Mouse (Mus musculus): ENCODE results near the gene Src. TPM values are rescaled to one million over a fixed set of nuclear protein-coding genes. Genes with fewer than 3 reads are reported as not detected.
A peak's percentile ranks its signal among the peaks of the same experiment; 100 is the strongest.

Src gene
- polyA plus RNA-seq, 1 experiment from 2014 or later = 20.7 TPM

GRCm38 (mm10) chr2:157426171-157426570, 7.9 kb downstream of the Src start:
- no peaks in the 10 kb centered on the region for H3K36me3 ChIP-seq
- peaks cover 76% of the 10 kb centered on the region for H3K4me1 ChIP-seq
- H3K27me3 ChIP-seq = no peaks in the 10 kb centered on the region
- 0 out of 2 replicates have a peak overlapping the region, but pooled peaks have one; percentile 25 for H3K27ac ChIP-seq (replicated peaks)
- H3K9me3 ChIP-seq (replicated peaks) = no peaks in the 10 kb centered on the region
- H3K4me2 ChIP-seq (replicated peaks) = no peak overlapping the region
- H3K4me3 ChIP-seq (replicated peaks) = no peak overlapping the region
- ATAC-seq (ENCODE audit: insufficient number of reproducible peaks, low FRiP score, low TSS enrichment, low read depth) = no peak
- 70% methylated on average over 6 of the region's 6 CpGs for WGBS
- no peak overlapping the region for H3K9ac ChIP-seq

GRCm38 (mm10) chr2:157427164-157427563, 8.9 kb downstream of the Src start:
- no peak for ATAC-seq (ENCODE audit: insufficient number of reproducible peaks, low FRiP score, low TSS enrichment, low read depth)
- Histone ChIP-seq H3K27me3 (no peaks in the 10 kb centered on the region), H3K4me3 (replicated peaks) (no peak overlapping the region), H3K4me2 (replicated peaks) (no peak overlapping the region), H3K9ac (no peak overlapping the region), H3K4me1 (peaks cover 84% of the 10 kb centered on the region), H3K36me3 (no peaks in the 10 kb centered on the region), H3K27ac (replicated peaks) (no peak overlapping the region), H3K9me3 (replicated peaks) (no peaks in the 10 kb centered on the region)
- 85% methylated on average over 5 of the region's 5 CpGs for WGBS

- ATAC-seq (ENCODE audit: insufficient number of reproducible peaks, low FRiP score, low TSS enrichment, low read depth) = no peak
- Histone ChIP-seq H3K9ac (no peak overlapping the region), H3K4me3 (replicated peaks) (no peak overlapping the region), H3K9me3 (replicated peaks) (no peaks in the 10 kb centered on the region), H3K27me3 (no peaks in the 10 kb centered on the region), H3K4me1 (peaks cover 84% of the 10 kb centered on the region), H3K4me2 (replicated peaks) (no peak overlapping the region), H3K36me3 (no peaks in the 10 kb centered on the region), H3K27ac (replicated peaks) (no peak overlapping the region)
- WGBS = 84% methylated on average over 13 of the region's 13 CpGs
Observed at GRCm38 (mm10) chr2:157428351-157429139, 10.3 kb downstream of the Src start.

GRCm38 (mm10) chr2:157429735-157430134, 11.5 kb downstream of the Src start:
- Histone ChIP-seq H3K9ac (no peak overlapping the region), H3K4me3 (replicated peaks) (no peak overlapping the region), H3K9me3 (replicated peaks) (no peaks in the 10 kb centered on the region), H3K27ac (replicated peaks) (peak overlapping the region; percentile 24; the same call in 1 of the 2 replicates), H3K4me2 (replicated peaks) (no peak overlapping the region), H3K36me3 (no peaks in the 10 kb centered on the region), H3K27me3 (no peaks in the 10 kb centered on the region), H3K4me1 (peaks cover 92% of the 10 kb centered on the region)
- WGBS = 58% methylated on average over 7 of the region's 7 CpGs
- no peak for ATAC-seq (ENCODE audit: insufficient number of reproducible peaks, low FRiP score, low TSS enrichment, low read depth)

- no peaks in the 10 kb centered on the region for H3K36me3 ChIP-seq
- no peak for ATAC-seq (ENCODE audit: insufficient number of reproducible peaks, low FRiP score, low TSS enrichment, low read depth)
- 0 out of 2 replicates have a peak overlapping the region, but pooled peaks have one; percentile 92 for H3K27ac ChIP-seq (replicated peaks)
- WGBS = 70% methylated on average over 4 of the region's 4 CpGs
- H3K9ac ChIP-seq = no peak overlapping the region
- H3K4me3 ChIP-seq (replicated peaks) = no peak overlapping the region
- no peaks in the 10 kb centered on the region for H3K9me3 ChIP-seq (replicated peaks)
- H3K4me1 ChIP-seq = peaks cover 93% of the 10 kb centered on the region
- no peak overlapping the region for H3K4me2 ChIP-seq (replicated peaks)
- H3K27me3 ChIP-seq = no peaks in the 10 kb centered on the region
Observed at GRCm38 (mm10) chr2:157430667-157431429, 12.6 kb downstream of the Src start.

GRCm38 (mm10) chr2:157431912-157432311, 13.7 kb downstream of the Src start:
- H3K27ac ChIP-seq (replicated peaks) = peak overlapping the region; percentile 92
- H3K27me3 ChIP-seq = no peaks in the 10 kb centered on the region
- no peaks in the 10 kb centered on the region for H3K9me3 ChIP-seq (replicated peaks)
- no peak overlapping the region for H3K4me2 ChIP-seq (replicated peaks)
- no peaks in the 10 kb centered on the region for H3K36me3 ChIP-seq
- no peak overlapping the region for H3K9ac ChIP-seq
- H3K4me3 ChIP-seq (replicated peaks) = no peak overlapping the region
- no peak for ATAC-seq (ENCODE audit: insufficient number of reproducible peaks, low FRiP score, low TSS enrichment, low read depth)
- peaks cover 89% of the 10 kb centered on the region for H3K4me1 ChIP-seq
- 63% methylated on average over 5 of the region's 5 CpGs for WGBS

GRCm38 (mm10) chr2:157432476-157432875, 14.2 kb downstream of the Src start:
- Histone ChIP-seq H3K27ac (replicated peaks) (peak overlapping the region; percentile 92), H3K27me3 (no peaks in the 10 kb centered on the region), H3K9ac (no peak overlapping the region), H3K9me3 (replicated peaks) (no peaks in the 10 kb centered on the region), H3K4me2 (replicated peaks) (no peak overlapping the region), H3K4me3 (replicated peaks) (no peak overlapping the region), H3K36me3 (no peaks in the 10 kb centered on the region), H3K4me1 (peaks cover 83% of the 10 kb centered on the region)
- no peak for ATAC-seq (ENCODE audit: insufficient number of reproducible peaks, low FRiP score, low TSS enrichment, low read depth)
- 63% methylated on average over 9 of the region's 9 CpGs for WGBS

GRCm38 (mm10) chr2:157434041-157434440, 15.8 kb downstream of the Src start:
- peak overlapping the region; percentile 29; the same call in 1 of the 2 replicates for H3K4me2 ChIP-seq (replicated peaks)
- H3K36me3 ChIP-seq = peaks cover 1% of the 10 kb centered on the region; the same call in 1 of the 2 replicates
- no peak overlapping the region for H3K4me3 ChIP-seq (replicated peaks)
- H3K4me1 ChIP-seq = peaks cover 75% of the 10 kb centered on the region
- no peaks in the 10 kb centered on the region for H3K9me3 ChIP-seq (replicated peaks)
- 37% methylated on average over 9 of the region's 9 CpGs for WGBS
- H3K27me3 ChIP-seq = no peaks in the 10 kb centered on the region
- ATAC-seq (ENCODE audit: insufficient number of reproducible peaks, low FRiP score, low TSS enrichment, low read depth) = no peak
- H3K9ac ChIP-seq = no peak overlapping the region; the same call in 1 of the 2 replicates
- H3K27ac ChIP-seq (replicated peaks) = peak overlapping the region; percentile 92

GRCm38 (mm10) chr2:157434497-157434896, 16.3 kb downstream of the Src start:
- H3K27me3 ChIP-seq = no peaks in the 10 kb centered on the region
- H3K9ac ChIP-seq = no peak overlapping the region; the same call in 1 of the 2 replicates
- WGBS = 7% methylated on average over 6 of the region's 6 CpGs
- peak overlapping the region; percentile 92 for H3K27ac ChIP-seq (replicated peaks)
- H3K4me3 ChIP-seq (replicated peaks) = no peak overlapping the region
- H3K4me1 ChIP-seq = peaks cover 71% of the 10 kb centered on the region
- peaks cover 5% of the 10 kb centered on the region; the same call in 1 of the 2 replicates for H3K36me3 ChIP-seq
- no peaks in the 10 kb centered on the region for H3K9me3 ChIP-seq (replicated peaks)
- peak; percentile 63; the same call in 1 of the 2 replicates for ATAC-seq (ENCODE audit: insufficient number of reproducible peaks, low FRiP score, low TSS enrichment, low read depth)
- H3K4me2 ChIP-seq (replicated peaks) = peak overlapping the region; percentile 29; the same call in 1 of the 2 replicates

GRCm38 (mm10) chr2:157436496-157436895, 18.3 kb downstream of the Src start:
- Histone ChIP-seq H3K9ac (no peak overlapping the region), H3K36me3 (peaks cover 21% of the 10 kb centered on the region), H3K27ac (replicated peaks) (no peak overlapping the region), H3K4me3 (replicated peaks) (no peak overlapping the region), H3K9me3 (replicated peaks) (no peaks in the 10 kb centered on the region), H3K4me1 (peaks cover 51% of the 10 kb centered on the region), H3K4me2 (replicated peaks) (no peak overlapping the region), H3K27me3 (no peaks in the 10 kb centered on the region)
- WGBS = 86% methylated on average over 10 of the region's 11 CpGs
- no peak for ATAC-seq (ENCODE audit: insufficient number of reproducible peaks, low FRiP score, low TSS enrichment, low read depth)

GRCm38 (mm10) chr2:157437123-157437522, 18.9 kb downstream of the Src start:
- H3K4me3 ChIP-seq (replicated peaks) = no peak overlapping the region

More at GRCm38 (mm10) chr2:157437123-157437522, 18.9 kb downstream of the Src start:
- no peak for ATAC-seq (ENCODE audit: insufficient number of reproducible peaks, low FRiP score, low TSS enrichment, low read depth)
- WGBS = 82% methylated on average over 3 of the region's 3 CpGs
- Histone ChIP-seq H3K9me3 (replicated peaks) (no peaks in the 10 kb centered on the region), H3K4me2 (replicated peaks) (no peak overlapping the region), H3K4me1 (peaks cover 44% of the 10 kb centered on the region), H3K9ac (no peak overlapping the region), H3K27me3 (no peaks in the 10 kb centered on the region), H3K36me3 (peaks cover 28% of the 10 kb centered on the region), H3K27ac (replicated peaks) (no peak overlapping the region)

Measured in embryonic facial prominence, embryonic 15.5 days (tissue).